Mouse (Mus musculus) spleen, postnatal 4 days (tissue): Measurements from ENCODE around the gene Samd14.
A peak's percentile ranks its signal among the peaks of the same experiment; 100 is the strongest.

Experiments
- DNase-seq, 2 experiments: peaks; one replicate each; pipeline ENCODE4 v3.0.0; 2022; ENCODE audit warnings: low spot score in 2 of 2

Samd14 gene

GRCm38 (mm10) chr11:95006525-95007219 lies 3.0 kb upstream of the Samd14 start:
- DNase-seq = peak; percentile 84 to 92

- DNase-seq = no peak
These were observed 2.3 kb upstream of the Samd14 start for GRCm38 (mm10) chr11:95007418-95007817.

- DNase-seq = peak in 1 of 2 experiments; percentile 53
These were observed 734 bp upstream of the Samd14 start for GRCm38 (mm10) chr11:95008661-95009628.

GRCm38 (mm10) chr11:95010141-95010739 lies 561 bp downstream of the Samd14 start:
- DNase-seq = peak; percentile 60 to 84

GRCm38 (mm10) chr11:95010841-95011403 lies 1.2 kb downstream of the Samd14 start:
- peak in 1 of 2 experiments; percentile 50 for DNase-seq

- DNase-seq = no peak
These were observed 1.7 kb downstream of the Samd14 start for GRCm38 (mm10) chr11:95011416-95011815.

GRCm38 (mm10) chr11:95012075-95012474 lies 2.4 kb downstream of the Samd14 start:
- peak; percentile 80 to 86 for DNase-seq

GRCm38 (mm10) chr11:95012487-95012886 lies 2.8 kb downstream of the Samd14 start:
- DNase-seq = no peak

GRCm38 (mm10) chr11:95015484-95015883 lies 5.8 kb downstream of the Samd14 start:
- DNase-seq = no peak

GRCm38 (mm10) chr11:95022237-95022992 lies 12.7 kb downstream of the Samd14 start:
- no peak for DNase-seq

GRCm38 (mm10) chr11:95023481-95023880 lies 13.8 kb downstream of the Samd14 start:
- no peak for DNase-seq

- DNase-seq = no peak
These were observed 14.9 kb downstream of the Samd14 start for GRCm38 (mm10) chr11:95024439-95025184.

GRCm38 (mm10) chr11:95025227-95026012 lies 15.7 kb downstream of the Samd14 start:
- DNase-seq = no peak

GRCm38 (mm10) chr11:95026090-95026542 lies 16.4 kb downstream of the Samd14 start:
- DNase-seq = no peak

GRCm38 (mm10) chr11:95026849-95027248 lies 17.2 kb downstream of the Samd14 start:
- no peak for DNase-seq

GRCm38 (mm10) chr11:95027850-95028470 lies 18.3 kb downstream of the Samd14 start:
- DNase-seq = no peak

- DNase-seq = no peak
These were observed 23.3 kb downstream of the Samd14 start for GRCm38 (mm10) chr11:95032945-95033344.

- no peak for DNase-seq
These were observed 23.9 kb downstream of the Samd14 start for GRCm38 (mm10) chr11:95033617-95034016.

- no peak for DNase-seq
These were observed 25.2 kb downstream of the Samd14 start for GRCm38 (mm10) chr11:95034902-95035301.
